Mouse (Mus musculus) hindbrain, postnatal 0 days (tissue): ENCODE data around the gene Sh3d21. TPM values are rescaled to one million over a fixed set of nuclear protein-coding genes. Genes with fewer than 3 reads are reported as not detected.

Source experiments
- ATAC-seq: fragments of 200-750 bp; cut with Nextera tagmentation; 2 replicates; pipeline ENCODE4 v1.8.0; 2017; ENCODE audit warnings: mild to moderate bottlenecking, moderate TSS enrichment, moderate library complexity
- DNase-seq: peaks from one replicate; pipeline ENCODE4 v3.0.0-alpha.2; 2015; ENCODE audit warnings: low spot score
- H3K27ac ChIP-seq: fragments of 300-500 bp; sonication (generic); 2 replicates; pipeline ENCODE4 v1.5.1; 2014; ENCODE audit warnings: mild to moderate bottlenecking
- H3K27me3 ChIP-seq: fragments of 300-500 bp; sonication (generic); 2 replicates; pipeline ENCODE4 v1.6.1; 2014; ENCODE audit warnings: low read length, mixed read lengths; ENCODE audit not compliant: insufficient read depth
- H3K36me3 ChIP-seq: fragments of 300-500 bp; sonication (generic); 2 replicates; pipeline ENCODE4 v1.6.1; 2014; ENCODE audit warnings: low read length, mixed read lengths; ENCODE audit not compliant: insufficient read depth
- H3K4me1 ChIP-seq: fragments of 300-500 bp; sonication (generic); 2 replicates; pipeline ENCODE4 v1.6.1; 2014; ENCODE audit warnings: antibody characterized with exemption, low read length, mixed read lengths; ENCODE audit not compliant: insufficient read depth
- H3K4me2 ChIP-seq: fragments of 300-500 bp; sonication (generic); 2 replicates; pipeline ENCODE4 v1.6.1; 2014; ENCODE audit warnings: low read depth, mild to moderate bottlenecking, low read length, moderate library complexity, mixed read lengths
- H3K4me3 ChIP-seq: fragments of 300-500 bp; sonication (generic); 2 replicates; pipeline ENCODE4 v1.5.1; 2014; ENCODE audit warnings: low read length
- H3K9ac ChIP-seq: fragments of 300-500 bp; sonication (generic); replicated peaks from 2 replicates; pipeline ENCODE4 v1.6.1; 2014; ENCODE audit warnings: mild to moderate bottlenecking, low read length, moderate library complexity, mixed read lengths
- H3K9me3 ChIP-seq: fragments of 300-500 bp; sonication (generic); 2 replicates; pipeline ENCODE4 v1.6.1; 2016; ENCODE audit warnings: low read length, mixed read lengths
- CTCF ChIP-seq: IDR thresholded peaks from 2 replicates; pipeline ENCODE4 v1.5.1; 2016; ENCODE audit warnings: antibody characterized with exemption, control low read depth, low read depth
- WGBS: fragments of 180-500 bp; shearing (Covaris S2); extraction: QIAGEN DNeasy Blood & Tissue Kit; methylation state at CpG from one replicate; pipeline ENCODE4 v1.1.7; 2014; 5-methylcytosine and 5-hydroxymethylcytosine counted together
- polyA plus RNA-seq: library from polyadenylated mRNA; unstranded; fragments of >200 nt; fragmentation: Nextera tagmentation; extraction: Ambion mirVana; gene quantifications from 2 replicates; pipeline ENCODE4 v1.2.1, GENCODE M21; 2015
- total RNA-seq: library from RNA; depleted of rRNA; stranded (reverse); fragments of >200 nt; gene quantifications from 2 replicates; pipeline ENCODE4 v1.2.3, GENCODE M21; 2014

The Sh3d21 gene
- total and polyA plus RNA-seq, 2 experiments from 2014 or later, result 0.63 to 2.2 TPM

GRCm38 (mm10) chr4:126109613-126110373, 53.5 kb downstream of the Sh3d21 start:
- no peaks in the 10 kb centered on the region for H3K36me3 ChIP-seq
- peak overlapping the region; percentile 25; the same call in 1 of the 2 replicates for H3K4me2 ChIP-seq
- ATAC-seq, result peak; percentile 0; the same call in 1 of the 2 replicates
- no peaks in the 10 kb centered on the region for H3K27me3 ChIP-seq
- H3K4me3 ChIP-seq, result no peak overlapping the region
- H3K9me3 ChIP-seq, result no peaks in the 10 kb centered on the region
- DNase-seq, result no peak
- 65% methylated on average over 10 of the region's 10 CpGs for WGBS
- peaks cover 52% of the 10 kb centered on the region for H3K4me1 ChIP-seq
- peak overlapping the region; percentile 81 for H3K27ac ChIP-seq
- no peak for TF ChIP-seq CTCF
- H3K9ac ChIP-seq, result no peak overlapping the region

- Histone ChIP-seq H3K4me1 (peaks cover 58% of the 10 kb centered on the region), H3K27ac (peak overlapping the region; percentile 70), H3K27me3 (no peaks in the 10 kb centered on the region), H3K36me3 (no peaks in the 10 kb centered on the region), H3K4me3 (no peak overlapping the region), H3K4me2 (no peak overlapping the region), H3K9ac (peak overlapping the region; percentile 24; the same call in 1 of the 2 replicates), H3K9me3 (no peaks in the 10 kb centered on the region)
- TF ChIP-seq CTCF, result no peak
- ATAC-seq (no peak), DNase-seq (peak; percentile 36)
- 41% methylated on average over 8 of the region's 8 CpGs for whole genome bisulfite sequencing
Observed at GRCm38 (mm10) chr4:126108061-126108740, 55.1 kb downstream of the Sh3d21 start.

GRCm38 (mm10) chr4:126105131-126105783, 58.0 kb downstream of the Sh3d21 start:
- no peaks in the 10 kb centered on the region for H3K9me3 ChIP-seq
- no peak for TF ChIP-seq CTCF
- H3K4me2 ChIP-seq, result peak overlapping the region; percentile 99
- peak overlapping the region; percentile 93 for H3K4me3 ChIP-seq
- H3K27me3 ChIP-seq, result no peaks in the 10 kb centered on the region
- DNase-seq, result no peak
- no peak for ATAC-seq
- WGBS, result 44% methylated on average over 7 of the region's 7 CpGs
- no peak overlapping the region for H3K27ac ChIP-seq
- H3K4me1 ChIP-seq, result peaks cover 57% of the 10 kb centered on the region
- H3K9ac ChIP-seq, result peak overlapping the region; percentile 80; the same call in 1 of the 2 replicates
- H3K36me3 ChIP-seq, result no peaks in the 10 kb centered on the region

GRCm38 (mm10) chr4:126104261-126105075, 58.8 kb downstream of the Sh3d21 start:
- ATAC-seq (peak; percentile 11), DNase-seq (peak; percentile 53)
- peak overlapping the region; percentile 84 for H3K27ac ChIP-seq
- peak overlapping the region; percentile 80 for H3K9ac ChIP-seq
- H3K9me3 ChIP-seq, result no peaks in the 10 kb centered on the region
- H3K4me1 ChIP-seq, result peaks cover 50% of the 10 kb centered on the region
- no peaks in the 10 kb centered on the region for H3K27me3 ChIP-seq
- TF ChIP-seq CTCF, result no peak
- H3K36me3 ChIP-seq, result no peaks in the 10 kb centered on the region
- peak overlapping the region; percentile 99 for H3K4me2 ChIP-seq
- peak overlapping the region; percentile 93 for H3K4me3 ChIP-seq
- WGBS, result 2% methylated on average over 30 of the region's 34 CpGs

GRCm38 (mm10) chr4:126103590-126104068, 59.7 kb downstream of the Sh3d21 start, which contains the start of gene Stk40:
Stk40 (plus strand) TSS chr4:126103957.
- ATAC-seq (peak; percentile 97), DNase-seq (peak; percentile 99)
- no peaks in the 10 kb centered on the region; the same call in 1 of the 2 replicates for H3K36me3 ChIP-seq
- under 1% methylated on average over 34 of the region's 34 CpGs for WGBS
- peaks cover 44% of the 10 kb centered on the region for H3K4me1 ChIP-seq
- peak within 1 kb of the TSS; percentile 93 for H3K4me3 ChIP-seq
- no peaks in the 10 kb centered on the region for H3K27me3 ChIP-seq
- no peaks in the 10 kb centered on the region for H3K9me3 ChIP-seq
- peak within 1 kb of the TSS; percentile 94 for H3K27ac ChIP-seq
- peak; percentile 74 for TF ChIP-seq CTCF
- H3K4me2 ChIP-seq, result peak within 1 kb of the TSS; percentile 99
- H3K9ac ChIP-seq, result peak within 1 kb of the TSS; percentile 80

- H3K9ac ChIP-seq, result peak overlapping the region; percentile 80
- no peaks in the 10 kb centered on the region for H3K9me3 ChIP-seq
- H3K4me1 ChIP-seq, result peaks cover 39% of the 10 kb centered on the region
- WGBS, result under 1% methylated on average over 15 of the region's 15 CpGs
- no peaks in the 10 kb centered on the region; the same call in 1 of the 2 replicates for H3K36me3 ChIP-seq
- peak overlapping the region; percentile 99 for H3K4me2 ChIP-seq
- DNase-seq, result peak; percentile 90
- ATAC-seq, result peak; percentile 66
- peak overlapping the region; percentile 94 for H3K27ac ChIP-seq
- no peak for TF ChIP-seq CTCF
- H3K4me3 ChIP-seq, result peak overlapping the region; percentile 93
- H3K27me3 ChIP-seq, result no peaks in the 10 kb centered on the region
Observed at GRCm38 (mm10) chr4:126103057-126103581, 60.2 kb downstream of the Sh3d21 start.
